Mouse (Mus musculus) c-Kit-negative CD71-positive TER-119-positive erythroid progenitor cells, embryonic 14.5 days (primary cell): ENCODE results near the gene C2cd2l.
"Not testable (repeated sequence)": the region's sequence is repeated elsewhere in the genome, so short reads cannot be mapped to it uniquely, and the experiment has no call there.

Source experiments
- DNase-seq: peaks from one replicate; pipeline ENCODE4 v3.0.0-alpha.2; 2013; ENCODE audit warnings: low read depth, low spot score

C2cd2l gene

DNA sequence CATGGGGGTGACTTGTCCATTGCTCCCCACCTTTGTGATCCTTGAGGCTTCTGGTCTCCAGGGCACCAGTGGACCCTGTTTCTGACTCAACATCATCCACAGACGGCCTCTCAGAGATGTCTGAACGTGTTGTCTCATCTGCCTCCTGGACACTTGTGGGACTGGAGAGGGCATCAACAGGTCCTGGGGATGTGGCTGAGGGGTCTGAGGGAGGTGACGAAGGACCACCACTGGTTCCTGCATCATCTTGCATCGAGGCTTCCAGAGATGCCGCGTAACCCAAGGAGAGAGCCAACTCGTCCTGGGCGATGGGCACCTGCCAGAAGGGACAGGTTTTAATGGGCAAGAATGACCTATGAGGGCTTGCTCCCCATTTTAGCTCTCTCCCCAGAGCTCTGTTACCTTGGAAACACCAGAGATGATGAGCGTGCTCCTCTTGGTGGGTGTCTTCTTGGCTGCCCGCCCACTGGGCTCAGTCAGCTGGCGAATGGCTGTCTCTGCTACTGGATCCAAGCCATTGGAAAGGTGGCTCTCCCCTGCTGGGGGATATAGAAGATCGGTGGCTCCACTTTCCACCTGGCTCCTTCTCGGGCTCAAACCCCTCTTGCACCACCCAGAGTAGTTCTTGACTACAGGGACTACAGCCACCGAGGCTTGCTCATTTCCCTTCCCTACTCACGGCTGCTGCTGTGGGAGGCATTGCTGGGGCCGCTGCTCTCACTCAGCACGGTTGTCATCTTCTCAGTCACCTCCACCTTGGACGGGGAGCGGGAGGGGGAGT is 6.4 kb downstream of the C2cd2l start:
- no peak for DNase-seq

DNA sequence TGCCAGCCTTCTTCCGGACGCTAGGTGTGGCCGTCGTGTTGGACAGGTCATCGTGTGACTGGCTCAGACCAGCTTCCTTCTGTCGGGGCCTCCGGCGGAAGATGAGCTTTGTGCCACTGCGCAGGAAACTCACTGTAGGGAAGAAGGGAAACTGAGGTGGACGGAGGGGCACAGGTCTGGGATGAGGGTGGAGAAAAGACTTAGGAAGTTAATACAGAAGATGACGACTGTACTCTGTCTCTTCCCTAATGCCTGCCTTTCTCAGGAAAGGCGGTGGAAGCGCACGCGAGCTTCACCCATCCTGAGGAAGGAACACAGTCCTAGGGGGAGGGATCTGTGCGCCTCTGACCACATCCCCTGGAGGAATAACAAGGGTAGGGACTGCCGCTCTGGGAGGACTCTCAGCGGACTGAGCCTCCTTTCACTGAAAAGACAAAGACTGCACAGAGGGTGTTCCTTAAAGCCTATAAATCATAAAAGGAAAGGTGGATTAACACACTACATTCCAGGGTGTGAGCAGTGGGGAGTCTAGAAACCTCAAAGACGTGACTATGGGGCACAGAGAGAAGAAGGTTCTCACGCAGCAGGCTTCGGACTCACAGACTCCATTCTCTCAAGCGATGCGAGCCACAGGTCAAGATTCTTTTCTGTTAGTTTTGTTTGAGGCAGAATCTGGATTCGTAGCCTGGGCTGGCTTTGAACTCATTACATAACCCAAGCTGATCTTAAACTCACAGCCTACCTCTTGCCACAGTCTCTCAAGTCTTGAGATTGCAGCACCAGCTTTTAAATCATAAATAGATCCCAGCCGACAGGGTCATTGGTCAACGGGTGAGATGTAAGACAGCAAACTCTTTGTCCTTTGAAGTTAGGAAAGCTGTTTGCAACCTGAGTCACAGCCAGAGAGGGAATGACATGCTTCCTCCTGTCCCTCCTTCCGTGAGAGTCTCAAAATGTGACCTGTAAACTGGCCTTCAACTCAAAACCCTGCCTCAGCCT is 8.7 kb downstream of the C2cd2l start:
- no peak for DNase-seq

DNA sequence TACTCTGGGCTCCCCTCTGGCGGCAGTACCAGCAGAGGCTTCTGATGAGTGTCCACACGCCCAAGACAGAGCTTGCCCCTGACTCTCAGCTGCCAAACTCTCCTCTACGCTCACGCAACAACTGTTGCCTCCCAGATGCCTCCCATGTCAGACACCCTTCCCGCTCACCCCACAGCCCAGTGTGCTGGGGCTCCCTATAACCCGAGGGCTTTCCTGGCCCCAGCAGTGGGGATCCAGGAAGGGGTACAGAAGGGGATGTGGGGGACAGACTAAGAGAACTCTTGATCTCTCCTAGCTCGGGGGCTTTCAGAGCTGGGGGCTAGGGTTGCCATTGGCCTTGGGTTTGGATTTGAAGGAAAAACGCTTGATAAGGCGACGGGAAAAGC is 9.3 kb downstream of the C2cd2l start:
- DNase-seq = no peak

DNA sequence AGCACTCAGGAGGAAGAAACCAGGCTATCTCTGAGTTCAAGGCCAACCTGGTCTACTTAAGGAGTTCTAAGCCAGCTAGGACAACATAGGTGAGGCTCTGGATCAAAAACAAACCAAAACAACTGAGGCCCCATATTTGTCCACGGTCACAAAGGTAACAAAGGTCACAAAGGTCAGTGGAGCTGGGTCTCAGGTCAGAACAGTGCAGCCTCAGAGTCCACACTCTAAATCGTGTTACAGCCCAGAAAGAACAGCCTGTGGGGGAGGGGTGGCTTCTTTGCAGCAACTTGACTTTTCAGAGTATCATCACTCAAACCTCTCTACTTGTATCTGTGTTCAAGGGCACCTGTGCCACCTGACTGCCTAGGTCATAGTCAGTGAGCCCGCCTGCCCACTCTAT is 10.3 kb downstream of the C2cd2l start:
- DNase-seq = no peak

DNA sequence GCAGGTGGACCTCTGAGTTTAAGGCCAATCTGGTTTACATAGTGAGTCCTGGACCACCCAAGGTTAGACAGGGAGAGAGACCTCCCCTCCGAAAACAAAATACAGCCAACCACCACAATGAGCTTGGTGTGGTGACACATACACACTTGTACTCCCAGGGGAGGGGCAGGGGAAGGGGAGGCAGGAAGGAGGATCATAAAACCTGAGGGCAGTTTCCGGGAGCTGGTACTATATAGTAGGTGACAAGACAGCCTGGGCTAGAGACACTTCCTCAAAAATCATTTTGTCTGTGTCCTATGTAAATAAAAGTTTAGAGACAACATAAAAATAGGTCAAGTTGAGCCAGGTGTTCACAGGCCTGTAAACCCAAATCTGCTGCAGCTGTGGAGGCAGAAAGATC is 12.8 kb downstream of the C2cd2l start:
- DNase-seq = no peak

DNA sequence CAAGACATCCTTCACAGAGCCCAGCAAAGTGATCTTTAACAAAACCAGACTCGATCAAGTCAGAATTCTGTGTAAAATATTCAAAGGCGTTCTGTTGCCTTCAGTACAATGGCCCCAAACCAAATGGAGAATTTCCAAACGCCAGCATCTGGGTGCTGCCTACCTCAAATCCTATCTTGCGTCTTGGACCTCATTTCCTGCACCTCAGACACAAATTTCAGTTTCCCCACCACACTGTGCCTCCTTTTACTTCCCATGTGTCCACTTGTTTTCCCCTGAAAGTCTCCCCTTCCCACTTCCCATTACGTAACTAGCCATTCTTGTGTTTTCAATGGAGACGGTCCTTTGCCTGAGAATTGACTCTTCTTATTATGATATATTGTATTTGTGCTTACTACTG is 13.6 kb downstream of the C2cd2l start:
- DNase-seq = no peak

DNA sequence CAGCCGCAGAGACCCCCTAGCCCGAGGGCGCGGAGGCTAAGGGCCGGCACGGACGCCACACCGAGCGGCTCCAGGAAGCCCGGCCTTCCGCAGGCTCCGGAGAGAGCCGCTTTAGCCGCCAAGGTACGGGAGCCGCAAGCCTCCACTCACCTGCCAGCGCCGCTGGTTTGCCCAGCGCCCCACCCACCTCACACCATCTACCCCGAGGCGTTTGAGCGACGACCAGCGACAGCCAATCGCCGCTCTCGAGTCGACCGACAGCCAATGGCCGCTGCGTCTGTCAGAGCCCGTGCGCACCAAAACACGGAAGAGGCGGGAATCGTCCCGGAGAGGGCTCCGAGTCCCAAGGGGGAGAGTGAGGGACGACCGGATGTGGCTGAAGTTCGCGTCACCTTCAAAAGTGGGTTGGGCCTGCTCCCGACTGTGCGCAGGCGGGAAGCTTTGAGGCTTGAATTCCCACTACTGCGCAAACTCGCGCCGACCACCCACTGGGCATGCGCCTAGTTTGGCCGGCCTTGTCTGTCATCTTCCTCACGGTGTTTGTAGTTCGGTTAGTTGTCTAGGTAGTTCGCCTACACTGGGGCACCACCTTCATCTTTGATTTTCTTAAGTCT is 14.5 kb downstream of the C2cd2l start, which contains the start of gene Hinfp:
TSS of gene Hinfp (minus strand) at position 206 of the 614 bp plus-strand sequence.
- DNase-seq = peak; percentile 96

DNA sequence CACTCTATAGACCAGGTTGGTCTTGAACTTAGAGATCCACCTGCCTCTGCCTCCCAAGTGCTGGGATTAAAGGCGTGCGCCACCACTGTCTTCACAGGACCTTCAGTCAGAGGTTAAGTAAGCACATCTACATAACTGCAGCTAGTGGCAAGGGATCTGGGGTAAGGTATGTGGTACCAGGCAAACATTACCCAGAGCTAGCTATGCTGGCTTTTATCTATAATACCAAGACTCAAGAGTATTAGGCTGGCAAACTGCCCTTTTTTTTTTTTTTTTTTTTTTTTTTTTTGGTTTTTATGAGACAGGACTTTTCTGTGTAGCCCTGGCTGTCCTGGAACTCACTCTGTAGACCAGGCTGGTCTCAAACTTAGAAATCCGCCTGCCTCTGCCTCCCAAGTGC is 20.1 kb downstream of the C2cd2l start:
- DNase-seq = not testable (repeated sequence)

DNA sequence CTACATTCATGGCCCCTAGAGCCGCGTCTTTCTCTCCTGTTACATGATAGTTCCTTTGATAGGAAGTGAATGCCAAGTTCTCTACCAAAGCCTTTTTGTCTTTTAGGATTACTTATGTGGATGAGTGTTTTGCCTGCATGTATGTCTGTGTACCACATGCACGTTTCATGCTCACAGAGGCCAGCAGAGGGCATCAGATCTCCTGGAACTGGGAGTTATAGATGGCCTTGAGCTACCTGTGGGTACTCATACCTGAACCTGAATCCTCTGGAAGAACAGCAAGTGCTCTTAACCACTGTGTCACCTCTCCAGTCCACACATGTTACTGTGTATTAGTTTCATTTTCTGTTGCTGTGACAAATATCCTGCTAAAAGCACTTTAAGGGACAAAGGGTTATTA is 27.6 kb downstream of the C2cd2l start:
- peak; percentile 51 for DNase-seq

DNA sequence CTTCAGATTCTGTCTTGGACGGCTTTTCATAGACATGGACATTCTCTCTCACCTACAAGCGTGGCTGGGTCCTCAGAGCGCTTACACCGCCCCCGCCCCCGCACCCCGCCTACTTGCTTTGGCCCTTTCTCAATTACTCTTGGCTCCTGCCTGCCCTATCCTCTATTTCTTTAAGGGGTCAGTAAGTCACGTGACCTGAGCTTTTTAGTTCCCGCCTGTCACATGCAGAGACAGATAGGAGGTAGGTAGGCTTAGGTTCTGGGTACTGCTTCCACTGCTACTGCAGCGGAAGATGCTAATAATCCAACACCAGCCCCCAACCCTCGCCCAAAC is 31.2 kb downstream of the C2cd2l start:
- peak; percentile 32 for DNase-seq

DNA sequence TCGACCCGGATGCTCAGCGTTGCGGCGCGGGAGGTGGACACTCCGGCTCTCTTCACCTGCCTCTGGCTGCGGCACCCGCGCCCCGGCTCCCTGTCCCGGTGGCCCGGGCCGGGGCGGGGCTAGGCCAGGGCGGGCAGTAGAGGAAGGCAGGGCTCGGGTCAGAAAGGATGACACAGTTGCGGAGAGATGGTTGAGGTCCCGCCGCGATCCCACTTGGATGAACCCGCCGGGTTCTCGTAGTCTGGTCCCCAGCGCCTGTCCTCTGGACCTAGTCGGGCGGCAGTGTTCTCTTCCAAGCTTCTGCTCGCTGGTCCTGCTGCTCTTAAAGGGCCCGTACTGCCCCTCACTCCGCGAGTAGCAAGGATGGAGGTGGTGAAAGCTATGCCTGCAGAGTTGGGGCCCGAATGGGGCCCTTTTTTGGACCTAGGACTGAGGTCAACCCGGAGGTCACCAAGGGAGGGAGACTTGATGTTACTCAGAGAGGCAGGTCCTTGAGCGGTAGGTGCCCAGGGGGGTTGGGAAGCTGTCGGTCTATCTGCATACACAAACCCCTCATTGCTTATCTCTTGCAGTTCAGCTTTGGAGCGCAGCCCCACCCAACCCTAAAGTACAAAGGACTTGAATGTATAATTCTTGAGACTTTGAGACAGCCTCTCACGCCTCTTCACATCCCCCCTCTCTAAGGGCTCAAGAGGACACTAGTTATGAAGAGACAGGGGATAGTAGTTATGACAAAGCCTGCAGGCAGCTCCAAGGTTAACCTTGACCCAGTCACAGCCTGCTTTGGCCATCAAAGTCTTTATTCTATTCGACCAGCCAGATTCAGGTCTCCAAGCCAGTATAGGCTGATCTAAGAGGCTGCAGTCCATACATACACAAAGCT is 31.8 kb downstream of the C2cd2l start, which contains the start of gene Abcg4:
TSS of gene Abcg4 (minus strand) at position 540 of the 883 bp plus-strand sequence.
- DNase-seq = peak; percentile 58

DNA sequence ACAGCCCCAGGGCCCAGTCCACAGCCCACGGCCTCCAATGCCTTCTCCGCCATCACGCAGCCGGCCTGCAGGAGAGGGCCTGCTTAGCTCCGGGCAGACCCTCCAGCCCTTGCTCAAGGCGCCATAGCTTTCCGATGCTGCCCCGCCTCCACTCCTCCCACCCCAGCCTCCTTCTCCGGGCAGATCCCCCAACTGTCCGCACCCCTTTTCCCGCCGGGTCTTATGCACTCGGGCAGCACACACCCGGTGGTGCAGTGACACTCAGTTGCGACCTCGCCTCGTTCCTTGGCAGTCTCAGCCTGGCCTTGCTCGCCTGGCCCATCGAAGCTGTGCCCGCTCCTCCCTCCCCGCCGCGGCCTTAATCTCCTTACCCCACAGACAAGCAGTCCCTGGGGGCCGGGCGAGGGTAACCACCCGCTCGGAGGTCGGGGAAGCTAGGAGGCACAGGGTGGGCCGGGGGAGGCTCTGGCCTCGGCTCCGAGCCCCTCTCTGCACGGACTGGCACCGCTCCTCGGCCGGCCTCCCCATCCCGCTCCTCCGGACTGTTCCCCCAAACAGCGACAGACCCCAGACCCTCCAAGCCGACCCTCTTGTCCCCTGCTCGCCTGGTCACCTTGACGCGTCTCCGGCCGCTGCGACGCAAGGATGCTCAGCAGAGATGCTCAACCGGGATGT is 32.5 kb downstream of the C2cd2l start:
- DNase-seq = peak; percentile 26

DNA sequence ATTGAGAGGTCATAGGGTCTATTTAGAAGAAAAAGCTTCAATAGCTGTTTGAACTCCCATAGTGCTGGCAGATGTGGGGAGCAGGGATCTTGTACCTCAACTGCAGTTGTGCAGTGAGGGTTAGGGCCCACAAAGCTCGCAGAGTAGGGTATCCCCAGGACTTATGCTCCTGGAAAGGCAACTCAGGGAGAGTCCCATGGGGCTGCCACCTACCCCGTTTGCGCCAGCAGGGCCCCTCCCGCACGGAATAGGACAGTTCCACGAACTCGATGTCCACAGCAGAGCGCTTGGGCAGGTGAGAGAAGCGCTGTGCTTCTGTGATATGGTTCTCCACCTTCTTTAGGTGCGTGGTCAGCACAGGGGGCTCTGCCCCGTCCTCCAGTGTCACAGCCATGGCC is 33.1 kb downstream of the C2cd2l start:
- peak; percentile 40 for DNase-seq

DNA sequence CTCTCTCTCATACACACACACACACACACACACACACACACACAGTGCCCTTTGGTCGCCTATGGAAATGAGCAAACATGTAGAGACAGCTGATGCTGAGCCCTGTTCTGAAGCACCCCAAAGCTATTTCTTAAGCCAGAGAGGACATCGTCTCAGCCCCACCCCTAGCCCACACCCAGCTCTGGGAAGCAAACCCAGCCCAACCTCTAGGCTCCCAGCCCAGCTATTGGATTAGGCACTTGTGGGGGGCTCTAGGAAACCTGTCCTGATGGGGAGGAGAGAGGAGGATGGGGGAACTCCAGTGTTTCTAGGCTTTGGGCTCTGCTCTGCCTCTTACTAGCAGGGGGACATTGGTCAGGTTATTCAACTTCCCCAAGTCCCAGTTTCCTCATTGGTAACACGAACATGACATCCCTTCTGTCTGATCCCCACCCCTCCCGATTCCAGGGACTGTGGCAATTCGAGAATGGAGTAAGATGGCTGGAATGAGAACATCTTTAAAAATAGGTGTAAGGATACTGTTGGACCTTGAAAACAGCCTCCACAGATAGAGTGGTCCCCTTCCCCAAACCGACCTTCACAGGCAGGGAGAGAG is 33.7 kb downstream of the C2cd2l start:
- peak; percentile 55 for DNase-seq

DNA sequence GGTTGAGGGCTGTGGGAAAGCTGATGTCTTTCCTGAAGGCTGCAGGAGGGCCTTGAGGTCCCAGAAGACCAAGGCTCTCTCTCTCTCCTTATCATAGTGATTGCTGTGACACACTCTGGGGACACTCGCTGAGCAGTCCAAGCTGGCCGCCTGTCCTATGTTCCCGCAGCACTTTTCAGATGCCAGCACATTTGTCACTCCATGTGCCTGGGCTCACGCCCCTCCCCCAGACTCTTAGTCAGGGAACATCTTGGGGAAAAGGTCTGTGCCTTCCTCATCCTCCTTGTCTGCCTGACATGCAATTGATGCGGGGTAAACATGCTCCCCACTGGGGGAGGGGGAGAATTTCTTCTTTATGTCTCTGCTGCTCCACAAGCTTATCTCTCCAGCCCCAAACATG is 36.9 kb downstream of the C2cd2l start:
- DNase-seq = no peak

DNA sequence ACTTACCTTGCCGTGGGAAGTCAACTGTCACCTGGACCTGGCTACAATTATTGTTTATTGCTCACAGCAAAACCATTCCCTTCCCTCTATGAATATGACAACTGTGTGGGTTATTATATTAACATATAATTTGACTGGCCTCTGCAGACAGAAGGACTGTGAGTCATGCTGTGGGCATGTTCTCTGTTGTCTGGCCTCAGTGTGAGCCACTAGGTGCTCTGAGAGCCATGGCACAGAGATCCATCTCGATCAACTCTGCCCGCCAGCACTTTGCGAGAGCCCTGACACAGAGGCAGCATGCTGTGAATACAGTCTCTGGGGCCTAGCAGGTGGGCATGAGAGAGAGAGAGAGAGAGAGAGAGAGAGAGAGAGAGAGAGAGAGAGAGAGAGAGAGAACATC is 50.1 kb downstream of the C2cd2l start:
- DNase-seq = no peak

DNA sequence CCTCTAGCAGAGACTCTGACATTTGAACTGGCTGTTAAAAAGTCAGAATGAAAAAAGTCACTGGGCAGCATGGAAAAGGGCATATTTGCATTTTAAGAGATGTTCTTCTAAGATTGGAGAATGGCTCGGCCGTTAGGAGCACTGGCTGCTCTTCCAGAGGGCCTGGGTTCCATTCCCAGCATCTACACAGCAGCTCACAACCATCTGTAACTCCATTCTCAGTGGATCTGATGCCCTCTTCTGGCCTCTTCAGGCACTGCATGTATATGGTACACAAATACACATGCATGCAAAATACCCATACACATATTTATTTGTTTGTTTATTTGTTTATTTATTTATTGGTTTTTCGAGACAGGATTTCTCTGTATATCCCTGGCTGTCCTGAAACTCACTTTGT is 51.0 kb downstream of the C2cd2l start:
- DNase-seq = peak; percentile 54

DNA sequence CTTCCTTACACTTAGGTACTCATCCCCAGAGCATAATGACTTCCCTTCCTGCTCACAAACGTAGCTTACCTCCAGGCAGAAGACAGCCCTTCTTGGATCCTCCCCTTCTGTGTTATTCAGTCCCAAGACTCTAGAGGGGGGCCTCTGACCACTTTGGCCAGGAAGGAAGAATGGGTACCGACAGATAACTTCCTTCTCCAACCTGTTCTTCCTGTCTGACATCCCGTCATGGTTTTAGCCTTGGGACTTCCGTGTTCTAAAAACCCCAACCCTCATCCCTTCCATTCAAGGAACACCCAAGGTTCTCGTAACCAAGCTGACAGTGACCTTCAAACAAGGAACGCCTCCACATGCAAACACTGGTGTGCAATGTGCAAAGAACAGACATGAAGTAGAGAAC is 51.7 kb downstream of the C2cd2l start, which contains the start of gene Nlrx1:
TSS of gene Nlrx1 (minus strand) at position 168 of the 400 bp plus-strand sequence.
- peak; percentile 36 for DNase-seq

DNA sequence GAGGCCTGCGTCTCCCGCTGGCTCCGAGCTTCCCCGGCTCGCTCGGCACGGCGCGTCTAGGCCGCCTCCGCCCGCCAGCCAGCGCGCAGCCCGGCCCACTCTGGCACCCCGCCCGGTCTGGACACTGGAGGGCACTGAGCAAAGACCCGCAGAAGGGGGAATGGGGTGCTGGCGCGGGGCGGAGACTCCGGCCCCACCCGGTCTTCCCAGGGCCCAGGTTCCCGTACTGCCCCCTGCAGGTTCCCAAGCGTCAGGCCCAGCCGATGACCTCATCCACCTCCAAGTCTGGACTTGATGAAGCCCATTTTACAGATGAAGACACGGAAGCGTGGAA is 52.1 kb downstream of the C2cd2l start:
- DNase-seq = peak; percentile 61

DNA sequence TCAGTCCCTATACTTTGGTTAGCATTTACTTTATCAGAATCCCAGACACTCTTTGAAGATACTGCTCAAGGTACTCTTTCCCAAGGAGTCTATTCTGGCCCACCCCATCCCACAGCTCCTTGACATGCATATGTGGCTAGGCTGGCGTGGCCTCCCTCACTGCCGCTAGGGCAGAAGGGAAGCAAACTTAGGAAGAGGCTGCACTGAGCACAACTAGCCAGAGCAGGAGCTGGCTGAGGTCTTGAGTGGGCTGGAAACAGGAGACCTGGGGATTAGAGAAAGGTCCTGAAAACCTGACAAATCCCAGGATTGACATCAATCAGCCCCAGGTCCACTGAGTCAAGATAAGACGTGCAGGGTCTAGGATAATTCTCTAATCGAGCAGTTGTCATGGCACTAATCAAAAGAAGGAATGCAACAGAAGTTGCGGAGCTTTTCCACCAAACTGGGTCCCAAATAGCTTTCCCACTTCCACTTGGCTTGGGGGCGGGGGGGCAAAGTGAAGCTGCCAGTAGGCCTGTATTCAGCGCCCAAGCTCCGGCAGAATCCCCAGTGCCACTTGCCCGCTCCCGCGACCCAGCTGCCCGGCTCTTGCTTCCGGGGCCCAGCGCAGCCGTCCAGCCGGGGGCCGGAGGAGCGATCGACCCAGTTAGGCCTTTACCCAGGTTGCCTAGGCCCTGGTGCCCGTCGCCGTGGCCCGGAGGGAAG is 52.6 kb downstream of the C2cd2l start:
- DNase-seq = no peak
